Mouse (Mus musculus): ENCODE results near the gene Adra1b. TPM values are rescaled to one million over a fixed set of nuclear protein-coding genes. Genes with fewer than 3 reads are reported as not detected.
A peak's percentile ranks its signal among the peaks of the same experiment; 100 is the strongest.

The Adra1b gene
- 1.1 and 1.5 TPM in 2 replicates for polyA plus RNA-seq (2015; fragmentation: Nextera tagmentation; extraction: Ambion mirVana)

GRCm38 (mm10) chr11:43901051-43901654 is at the start of gene Adra1b:
Gene Adra1b, minus strand, starts transcription at chr11:43901210.
- no peaks in the 10 kb centered on the region for H3K4me1 ChIP-seq
- no peak within 1 kb of the TSS for H3K4me3 ChIP-seq
- H3K9me3 ChIP-seq = no peaks in the 10 kb centered on the region
- H3K9ac ChIP-seq = no peak within 1 kb of the TSS
- WGBS = 80% methylated on average over 6 of the region's 6 CpGs
- H3K27ac ChIP-seq = no peak within 1 kb of the TSS
- no peaks in the 10 kb centered on the region for H3K36me3 ChIP-seq
- no peak within 1 kb of the TSS for H3K4me2 ChIP-seq (replicated peaks)
- no peak for ATAC-seq (ENCODE audit: low FRiP score, low read depth)
- H3K27me3 ChIP-seq = no peaks in the 10 kb centered on the region

- Histone ChIP-seq H3K4me2 (replicated peaks) (no peak overlapping the region), H3K9ac (no peak overlapping the region), H3K27me3 (no peaks in the 10 kb centered on the region), H3K9me3 (no peaks in the 10 kb centered on the region), H3K4me1 (no peaks in the 10 kb centered on the region), H3K27ac (no peak overlapping the region), H3K4me3 (no peak overlapping the region), H3K36me3 (no peaks in the 10 kb centered on the region)
- ATAC-seq (ENCODE audit: low FRiP score, low read depth) = no peak
- 90% methylated on average over 1 of the region's 1 CpGs for WGBS
Measured at GRCm38 (mm10) chr11:43950274-43950673, 49.3 kb upstream of the Adra1b start.

- Histone ChIP-seq H3K27ac (no peak overlapping the region), H3K4me2 (replicated peaks) (no peak overlapping the region), H3K4me1 (no peaks in the 10 kb centered on the region), H3K9me3 (no peaks in the 10 kb centered on the region), H3K36me3 (no peaks in the 10 kb centered on the region), H3K4me3 (no peak overlapping the region), H3K9ac (no peak overlapping the region), H3K27me3 (no peaks in the 10 kb centered on the region)
- no peak for ATAC-seq (ENCODE audit: low FRiP score, low read depth)
- 70% methylated on average over 2 of the region's 2 CpGs for WGBS
Measured at GRCm38 (mm10) chr11:43943781-43944180, 42.8 kb upstream of the Adra1b start.

- Histone ChIP-seq H3K27me3 (no peaks in the 10 kb centered on the region), H3K36me3 (no peaks in the 10 kb centered on the region), H3K27ac (no peak overlapping the region), H3K9me3 (no peaks in the 10 kb centered on the region), H3K4me2 (replicated peaks) (no peak overlapping the region), H3K4me1 (no peaks in the 10 kb centered on the region), H3K4me3 (no peak overlapping the region), H3K9ac (no peak overlapping the region)
- ATAC-seq (ENCODE audit: low FRiP score, low read depth) = no peak
- WGBS = 67% methylated on average over 1 of the region's 1 CpGs
Measured at GRCm38 (mm10) chr11:43943167-43943566, 42.2 kb upstream of the Adra1b start.

- whole genome bisulfite sequencing = 90% methylated on average over 6 of the region's 6 CpGs
- no peak for ATAC-seq (ENCODE audit: low FRiP score, low read depth)
- Histone ChIP-seq H3K4me1 (no peaks in the 10 kb centered on the region), H3K27me3 (no peaks in the 10 kb centered on the region), H3K27ac (no peak overlapping the region), H3K36me3 (no peaks in the 10 kb centered on the region), H3K9me3 (no peaks in the 10 kb centered on the region), H3K4me3 (no peak overlapping the region), H3K9ac (no peak overlapping the region), H3K4me2 (replicated peaks) (no peak overlapping the region)
Measured at GRCm38 (mm10) chr11:43940501-43941202, 39.6 kb upstream of the Adra1b start.

GRCm38 (mm10) chr11:43936023-43936422 is 35.0 kb upstream of the Adra1b start:
- Histone ChIP-seq H3K27me3 (0 out of 2 replicates have a peak, but pooled peaks cover 4% of the 10 kb centered on the region), H3K4me1 (no peaks in the 10 kb centered on the region), H3K9me3 (no peaks in the 10 kb centered on the region), H3K4me2 (replicated peaks) (no peak overlapping the region), H3K4me3 (no peak overlapping the region), H3K9ac (no peak overlapping the region), H3K36me3 (no peaks in the 10 kb centered on the region), H3K27ac (no peak overlapping the region)
- no peak for ATAC-seq (ENCODE audit: low FRiP score, low read depth)
- WGBS = 93% methylated on average over 2 of the region's 2 CpGs

GRCm38 (mm10) chr11:43933480-43933879 is 32.5 kb upstream of the Adra1b start:
- no peak overlapping the region for H3K4me2 ChIP-seq (replicated peaks)
- ATAC-seq (ENCODE audit: low FRiP score, low read depth) = no peak
- no peaks in the 10 kb centered on the region for H3K36me3 ChIP-seq
- H3K9me3 ChIP-seq = no peaks in the 10 kb centered on the region
- no peak overlapping the region for H3K27ac ChIP-seq
- 0 out of 2 replicates have a peak, but pooled peaks cover 4% of the 10 kb centered on the region for H3K27me3 ChIP-seq
- no peak overlapping the region for H3K4me3 ChIP-seq
- H3K9ac ChIP-seq = no peak overlapping the region
- H3K4me1 ChIP-seq = no peaks in the 10 kb centered on the region
- 62% methylated on average over 6 of the region's 6 CpGs for WGBS

- H3K36me3 ChIP-seq = no peaks in the 10 kb centered on the region
- H3K9ac ChIP-seq = no peak overlapping the region
- no peak overlapping the region for H3K4me3 ChIP-seq
- ATAC-seq (ENCODE audit: low FRiP score, low read depth) = no peak
- H3K4me2 ChIP-seq (replicated peaks) = no peak overlapping the region
- H3K9me3 ChIP-seq = no peaks in the 10 kb centered on the region
- no peaks in the 10 kb centered on the region for H3K4me1 ChIP-seq
- 0 out of 2 replicates have a peak, but pooled peaks cover 4% of the 10 kb centered on the region for H3K27me3 ChIP-seq
- H3K27ac ChIP-seq = no peak overlapping the region
- WGBS = 86% methylated on average over 4 of the region's 4 CpGs
Measured at GRCm38 (mm10) chr11:43933000-43933399, 32.0 kb upstream of the Adra1b start.

- no peak overlapping the region for H3K4me2 ChIP-seq (replicated peaks)
- H3K27ac ChIP-seq = no peak overlapping the region
- no peak for ATAC-seq (ENCODE audit: low FRiP score, low read depth)
- 94% methylated on average over 2 of the region's 2 CpGs for WGBS
- H3K9ac ChIP-seq = no peak overlapping the region
- 0 out of 2 replicates have a peak, but pooled peaks cover 6% of the 10 kb centered on the region for H3K27me3 ChIP-seq
- H3K9me3 ChIP-seq = no peaks in the 10 kb centered on the region
- H3K36me3 ChIP-seq = no peaks in the 10 kb centered on the region
- H3K4me1 ChIP-seq = no peaks in the 10 kb centered on the region
- H3K4me3 ChIP-seq = no peak overlapping the region
Measured at GRCm38 (mm10) chr11:43930191-43930590, 29.2 kb upstream of the Adra1b start.

GRCm38 (mm10) chr11:43929706-43930105 is 28.7 kb upstream of the Adra1b start:
- no peak for ATAC-seq (ENCODE audit: low FRiP score, low read depth)
- WGBS = 72% methylated on average over 5 of the region's 5 CpGs
- H3K36me3 ChIP-seq = no peaks in the 10 kb centered on the region
- H3K27me3 ChIP-seq = 0 out of 2 replicates have a peak, but pooled peaks cover 6% of the 10 kb centered on the region
- H3K27ac ChIP-seq = no peak overlapping the region
- H3K4me1 ChIP-seq = no peaks in the 10 kb centered on the region
- no peak overlapping the region for H3K9ac ChIP-seq
- H3K4me2 ChIP-seq (replicated peaks) = no peak overlapping the region
- no peaks in the 10 kb centered on the region for H3K9me3 ChIP-seq
- H3K4me3 ChIP-seq = no peak overlapping the region

GRCm38 (mm10) chr11:43929178-43929577 is 28.2 kb upstream of the Adra1b start:
- H3K9me3 ChIP-seq = no peaks in the 10 kb centered on the region
- no peaks in the 10 kb centered on the region for H3K4me1 ChIP-seq
- WGBS = 49% methylated on average over 5 of the region's 5 CpGs
- no peak overlapping the region for H3K4me2 ChIP-seq (replicated peaks)
- ATAC-seq (ENCODE audit: low FRiP score, low read depth) = no peak
- no peak overlapping the region for H3K9ac ChIP-seq
- no peaks in the 10 kb centered on the region for H3K36me3 ChIP-seq
- H3K27ac ChIP-seq = no peak overlapping the region
- no peak overlapping the region for H3K4me3 ChIP-seq
- 0 out of 2 replicates have a peak, but pooled peaks cover 6% of the 10 kb centered on the region for H3K27me3 ChIP-seq

GRCm38 (mm10) chr11:43927133-43927815 is 26.3 kb upstream of the Adra1b start:
- no peak overlapping the region for H3K4me2 ChIP-seq (replicated peaks)
- no peak overlapping the region for H3K27ac ChIP-seq
- peak; percentile 67; the same call in 1 of the 2 replicates for ATAC-seq (ENCODE audit: low FRiP score, low read depth)
- H3K36me3 ChIP-seq = no peaks in the 10 kb centered on the region
- H3K4me3 ChIP-seq = no peak overlapping the region
- H3K9me3 ChIP-seq = no peaks in the 10 kb centered on the region
- 0 out of 2 replicates have a peak, but pooled peaks cover 3% of the 10 kb centered on the region for H3K27me3 ChIP-seq
- WGBS = 76% methylated on average over 8 of the region's 8 CpGs
- H3K9ac ChIP-seq = no peak overlapping the region
- no peaks in the 10 kb centered on the region for H3K4me1 ChIP-seq
